Mouse (Mus musculus): ENCODE measurements around the gene Nudt2.

Nudt2 gene

GRCm38 (mm10) chr4:41518349-41518748 is 53.4 kb downstream of the Nudt2 start:
- in situ Hi-C loops (cut with MboI, MseI): no loop called here

GRCm38 (mm10) chr4:41519195-41519594 is 54.2 kb downstream of the Nudt2 start:
- in situ Hi-C loops (cut with MboI, MseI): no loop called here

DNA sequence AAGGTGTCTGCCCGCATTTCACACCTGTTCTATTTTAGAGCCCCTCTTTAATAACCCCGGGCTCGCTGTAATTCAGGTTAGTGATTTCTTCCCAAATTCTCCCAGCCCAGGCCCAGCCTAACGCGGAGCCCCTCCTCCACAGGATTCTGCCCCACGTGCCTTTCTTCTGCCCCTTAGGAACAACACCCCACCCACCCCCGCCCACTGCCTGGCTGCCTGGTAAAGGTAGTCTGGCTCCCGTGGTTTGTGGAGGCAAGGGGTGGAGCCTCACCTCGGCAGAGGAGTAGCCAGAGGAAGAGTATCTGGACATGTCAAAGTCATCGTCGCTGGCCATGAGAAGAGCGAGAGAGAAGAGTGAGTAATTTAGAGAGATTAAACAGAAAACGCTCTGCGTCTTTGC is 55.7 kb downstream of the Nudt2 start:
- in situ Hi-C loops (cut with MboI, MseI): no loop called here

DNA sequence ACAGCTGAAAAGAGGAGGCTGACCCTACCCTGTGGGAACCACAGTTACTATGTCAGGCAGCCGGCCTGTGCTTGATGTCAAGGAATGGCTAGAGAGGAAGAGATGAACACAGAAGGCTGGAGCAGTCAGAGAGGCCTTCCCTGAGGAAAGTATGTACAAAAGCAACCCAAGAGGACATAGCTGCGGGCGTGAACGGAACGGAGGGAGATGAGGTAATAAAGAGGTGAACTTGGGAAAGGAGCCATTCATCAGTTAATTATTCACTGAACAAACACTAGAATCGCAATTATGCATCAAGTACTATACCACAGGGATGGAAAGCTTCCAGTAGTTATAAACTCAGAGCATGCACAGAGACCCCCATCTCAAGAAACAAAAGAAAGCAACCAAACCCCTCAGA is 57.2 kb downstream of the Nudt2 start:
- in situ Hi-C loops (cut with MboI, MseI): no loop called here

- in situ Hi-C loops (cut with MboI, MseI): no loop called here
Measured at GRCm38 (mm10) chr4:41522788-41523187, 57.8 kb downstream of the Nudt2 start.

DNA sequence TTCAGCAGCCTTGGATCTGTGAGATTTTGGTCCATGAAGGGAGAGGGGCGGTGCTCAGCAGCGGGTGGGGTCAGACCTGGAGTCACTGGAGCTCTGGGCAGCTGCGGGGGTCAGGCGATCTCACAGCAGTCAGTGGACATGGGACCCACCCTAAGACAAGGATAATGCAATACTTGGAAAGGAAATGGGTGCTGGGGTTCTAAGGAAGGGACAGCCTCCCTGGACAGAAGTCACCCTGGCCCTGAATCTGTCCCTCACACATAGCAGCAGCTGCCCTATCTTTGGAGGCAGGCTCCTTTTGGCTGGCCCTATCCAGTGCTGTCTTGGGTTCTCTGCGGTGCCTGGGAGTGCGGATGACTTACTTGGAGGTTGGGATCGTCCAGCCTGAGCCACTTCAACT is 58.9 kb downstream of the Nudt2 start:
- in situ Hi-C loops (cut with MboI, MseI): no loop called here

DNA sequence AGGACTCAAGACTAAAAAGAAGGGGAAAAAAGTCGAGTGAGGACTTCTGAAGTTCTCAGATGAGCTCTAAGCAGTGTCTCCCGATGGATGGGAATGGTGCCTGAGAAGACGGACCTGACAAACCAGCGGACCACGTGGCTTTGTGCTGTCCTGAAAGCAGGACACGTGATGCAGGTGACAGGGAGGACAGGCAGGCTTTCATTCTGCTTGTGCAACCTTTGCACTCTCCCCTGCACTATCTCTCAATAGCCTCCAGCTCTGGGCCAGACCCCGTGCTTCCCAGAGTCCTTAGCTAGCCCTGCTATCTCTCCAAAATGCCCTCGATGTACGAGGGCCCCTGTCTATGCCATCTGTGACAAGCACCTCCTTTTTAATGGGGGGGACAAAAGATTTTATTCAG is 59.9 kb downstream of the Nudt2 start:
- in situ Hi-C loops (cut with MboI, MseI): no loop called here

DNA sequence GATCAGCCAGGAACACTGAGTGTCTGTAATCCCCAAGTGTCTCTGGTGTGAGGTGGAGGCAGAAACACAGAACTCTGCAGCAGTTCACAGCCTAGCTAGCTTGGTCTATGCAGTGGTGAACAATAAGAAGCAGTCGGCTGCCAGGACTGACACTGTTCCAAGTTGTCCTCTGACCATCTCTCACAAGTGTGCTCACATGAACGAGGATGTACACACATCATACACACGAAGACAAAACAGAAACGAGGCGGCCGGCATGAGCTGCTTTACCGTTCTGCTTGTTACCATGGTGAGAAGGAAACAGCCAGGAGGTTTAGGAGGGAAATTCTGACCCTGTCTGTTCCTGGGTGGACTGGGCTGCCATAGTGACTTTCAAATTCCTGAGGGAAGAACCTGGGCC is 61.6 kb downstream of the Nudt2 start:
- in situ Hi-C loops (cut with MboI, MseI): no loop called here

DNA sequence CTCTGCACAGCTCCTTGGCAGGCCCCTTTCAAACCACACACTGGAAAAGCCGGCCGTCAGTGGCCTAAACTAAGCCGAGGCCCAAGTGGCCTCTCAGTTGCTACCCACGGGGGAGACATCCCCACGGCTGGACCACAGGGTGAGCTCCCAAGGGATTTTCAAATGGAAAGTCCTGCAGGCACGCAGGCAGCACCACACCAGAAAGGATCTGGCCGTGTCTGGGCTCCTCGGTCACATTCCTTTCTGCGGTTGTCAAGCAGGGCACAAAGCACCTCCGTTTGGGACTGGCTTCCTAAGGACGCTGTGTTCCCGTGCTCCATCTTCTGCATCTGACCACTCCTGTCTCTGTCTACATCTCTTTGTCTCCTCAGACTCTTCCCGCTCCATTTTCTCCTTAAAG is 62.1 kb downstream of the Nudt2 start:
- in situ Hi-C loops (cut with MboI, MseI): no loop called here

DNA sequence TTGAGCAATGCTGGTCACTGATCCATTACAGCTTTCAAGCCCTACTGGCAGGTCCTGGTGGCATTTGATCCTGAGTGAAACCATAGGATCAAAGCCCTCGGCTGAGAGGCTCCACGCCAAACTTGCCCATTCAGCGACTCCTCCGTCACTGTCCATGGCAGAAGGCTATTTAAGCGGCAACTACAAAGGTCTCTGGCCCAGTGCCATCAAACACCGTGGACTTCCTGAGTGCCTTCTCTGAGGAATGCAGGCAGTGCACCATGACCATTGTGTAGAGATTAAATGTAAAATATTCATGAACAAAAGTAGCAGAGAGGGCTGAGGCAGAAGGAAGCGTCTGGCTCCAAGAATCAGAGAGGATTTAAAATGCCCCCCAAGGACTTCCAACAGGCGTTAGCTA is 63.0 kb downstream of the Nudt2 start:
- in situ Hi-C loops (cut with MboI, MseI): no loop called here

Measured in regulatory T cell (primary cell).